Mouse (Mus musculus) myocyte (in vitro differentiated cells): Measurements from ENCODE around the gene Tex101. TPM values are rescaled to one million over a fixed set of nuclear protein-coding genes. Genes with fewer than 3 reads are reported as not detected.

Source experiments
- H3K27me3 ChIP-seq: one replicate; pipeline ENCODE4 v1.6.1; 2011; ENCODE audit not compliant: control insufficient read depth, insufficient read depth, insufficient read length
- H3K36me3 ChIP-seq: one replicate; pipeline ENCODE4 v1.6.1; 2011; ENCODE audit not compliant: control insufficient read depth, insufficient read depth
- H3K4me2 ChIP-seq: one replicate; pipeline ENCODE4 v1.6.1; 2011; ENCODE audit warnings: low read depth, control low read depth
- H3K4me3 ChIP-seq: one replicate; pipeline ENCODE4 v1.5.1; 2011; ENCODE audit warnings: mild to moderate bottlenecking, control low read depth, moderate library complexity
- H3K79me2 ChIP-seq: one replicate; pipeline ENCODE4 v1.6.1; 2011; ENCODE audit not compliant: control insufficient read depth, insufficient read depth
- H3ac ChIP-seq: one replicate; pipeline ENCODE4 v1.6.1; 2011; ENCODE audit not compliant: control insufficient read depth, insufficient read length
- CEBPB ChIP-seq: IDR thresholded peaks from 2 replicates; pipeline ENCODE4 v1.6.1; 2011; ENCODE audit warnings: mild to moderate bottlenecking, moderate library complexity; ENCODE audit not compliant: poor library complexity, insufficient read depth, severe bottlenecking
- E2F4 ChIP-seq: IDR thresholded peaks from one replicate; pipeline ENCODE4 v1.6.1; 2011; ENCODE audit warnings: mild to moderate bottlenecking, control low read depth, moderate library complexity; ENCODE audit not compliant: insufficient read depth
- MAX ChIP-seq: IDR thresholded peaks from one replicate; pipeline ENCODE4 v1.6.1; 2011; ENCODE audit warnings: low read depth, mild to moderate bottlenecking, control low read depth
- MYOD1 ChIP-seq, 3 experiments: IDR thresholded peaks; one replicate each; pipeline ENCODE4 v1.6.1; 2011; ENCODE audit warnings: control low read depth in 2 of 3, low read depth in 2 of 3, mild to moderate bottlenecking in 2 of 3, moderate library complexity in 1 of 3; ENCODE audit not compliant: insufficient read length in 2 of 3, control insufficient read depth in 1 of 3
- MYOG ChIP-seq, 3 experiments: IDR thresholded peaks; one replicate each; pipeline ENCODE4 v1.6.1; 2011; ENCODE audit warnings: control low read depth in 2 of 3, low read depth in 2 of 3, mild to moderate bottlenecking in 2 of 3; ENCODE audit not compliant: insufficient read length in 2 of 3, control insufficient read depth in 1 of 3, insufficient read depth in 1 of 3
- POLR2A ChIP-seq: IDR thresholded peaks from one replicate; pipeline ENCODE4 v1.6.1; 2011; ENCODE audit warnings: low read depth, mild to moderate bottlenecking, control low read depth, moderate library complexity; ENCODE audit not compliant: insufficient read length
- POLR2AphosphoS2 ChIP-seq: IDR thresholded peaks from one replicate; pipeline ENCODE4 v1.6.1; 2011; ENCODE audit warnings: low read depth, control low read depth; ENCODE audit not compliant: insufficient read length
- REST ChIP-seq: IDR thresholded peaks from one replicate; pipeline ENCODE4 v1.6.1; 2011; ENCODE audit warnings: mild to moderate bottlenecking, control low read depth, moderate library complexity; ENCODE audit not compliant: insufficient read depth, insufficient read length
- SRF ChIP-seq: IDR thresholded peaks from one replicate; pipeline ENCODE4 v1.6.1; 2011; ENCODE audit warnings: low read depth; ENCODE audit not compliant: control insufficient read depth, insufficient read length
- TCF12 ChIP-seq: IDR thresholded peaks from one replicate; pipeline ENCODE4 v1.6.1; 2011; ENCODE audit warnings: mild to moderate bottlenecking, control low read depth; ENCODE audit not compliant: poor library complexity, insufficient read depth, severe bottlenecking
- TCF3 ChIP-seq: IDR thresholded peaks from one replicate; pipeline ENCODE4 v1.6.1; 2011; ENCODE audit warnings: low read depth, control low read depth; ENCODE audit not compliant: insufficient read length
- USF1 ChIP-seq: IDR thresholded peaks from one replicate; pipeline ENCODE4 v1.6.1; 2011; ENCODE audit warnings: low read depth, mild to moderate bottlenecking, control low read depth, moderate library complexity
- polyA plus RNA-seq: library from polyadenylated mRNA; unstranded; fragments of >200 nt; fragmentation: generic; extraction: Trizol; gene quantifications from one replicate; pipeline ENCODE4 v1.2.1, GENCODE M21; 2012; ENCODE audit warnings: missing spikeins

Tex101 gene
- polyA plus RNA-seq, 1 experiment = not detected

DNA sequence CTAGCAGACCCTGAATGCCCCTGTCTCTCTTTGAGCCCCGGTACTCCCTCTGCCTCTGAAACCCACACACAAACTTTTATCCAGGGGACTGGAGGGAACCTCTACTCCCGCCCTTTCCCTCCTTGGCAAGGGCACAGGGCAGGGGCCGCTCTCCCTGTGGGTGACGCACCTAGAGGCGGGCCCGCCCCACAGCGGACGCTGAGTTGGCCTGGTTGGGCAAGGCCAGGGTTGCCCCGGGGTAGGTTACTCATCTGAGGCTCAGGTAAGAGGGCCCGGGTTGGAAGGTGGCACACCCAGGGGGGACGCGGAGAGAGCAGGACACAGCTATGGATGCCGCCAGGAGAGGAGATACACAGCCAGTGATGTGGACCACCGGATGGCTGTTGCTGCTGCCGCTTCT is 40.2 kb downstream of the Tex101 start, which contains the start of gene Lypd3:
Gene Lypd3, plus strand, starts transcription at position 287 of the 400 bp plus-strand sequence.
- no peak within 1 kb of the TSS for H3ac ChIP-seq
- peaks cover 29% of the 10 kb centered on the region for H3K27me3 ChIP-seq
- TF ChIP-seq CEBPB (no peak), MYOG (IDR thresholded peaks at IDR 0.05; ENCODE audit: control insufficient read depth in 1 of 3, insufficient read depth in 1 of 3, insufficient read length in 2 of 3, low read depth in 2 of 3) (no peak), TCF3 (no peak), REST (no peak), POLR2A (no peak), TCF12 (no peak), MAX (no peak), USF1 (no peak), MYOD1 (IDR thresholded peaks at IDR 0.05; ENCODE audit: control insufficient read depth in 1 of 3, insufficient read length in 2 of 3, low read depth in 2 of 3) (no peak), E2F4 (no peak), SRF (no peak), POLR2AphosphoS2 (no peak)
- no peak within 1 kb of the TSS for H3K4me2 ChIP-seq
- H3K4me3 ChIP-seq = no peak within 1 kb of the TSS
- H3K79me2 ChIP-seq = no peaks in the 10 kb centered on the region
- no peaks in the 10 kb centered on the region for H3K36me3 ChIP-seq

DNA sequence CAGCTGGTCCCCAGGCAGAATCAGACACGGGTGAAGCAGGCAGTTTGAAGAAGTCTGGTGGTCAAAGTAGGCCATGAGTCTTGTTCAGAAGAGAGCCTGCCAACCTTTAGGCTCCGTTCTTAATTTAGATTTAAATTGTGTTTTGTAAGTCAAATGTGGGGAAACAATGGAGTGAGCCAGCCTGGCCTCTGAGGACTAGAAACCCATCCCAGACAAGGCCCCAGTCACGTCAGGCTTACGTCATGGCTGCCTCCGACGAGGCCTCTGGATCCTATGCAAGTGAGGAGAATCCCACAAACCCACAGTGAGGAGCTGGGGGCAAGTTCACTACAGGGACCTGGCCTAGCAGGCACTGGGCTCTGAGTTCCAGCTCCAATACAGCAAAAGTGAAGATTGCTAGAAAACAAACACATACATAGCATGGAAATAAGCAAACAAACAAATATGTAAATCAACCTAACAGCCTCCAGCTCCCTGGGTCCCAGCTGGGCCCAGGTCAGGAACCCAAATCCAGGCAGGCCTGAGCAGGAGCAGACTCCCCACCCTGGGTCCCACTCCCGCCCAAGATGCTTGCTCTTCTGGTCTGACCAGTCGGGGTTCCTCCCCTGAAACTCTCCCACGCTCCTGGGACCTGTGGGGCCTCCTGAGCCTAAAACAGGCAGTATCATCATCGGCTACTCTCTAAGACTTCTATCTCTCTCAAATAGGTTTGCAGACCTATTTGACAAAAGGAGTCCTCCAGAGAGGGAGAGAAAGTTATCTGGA is 46.2 kb downstream of the Tex101 start:
- H3K4me2 ChIP-seq = no peak overlapping the region
- H3ac ChIP-seq = no peak overlapping the region
- no peaks in the 10 kb centered on the region for H3K79me2 ChIP-seq
- no peaks in the 10 kb centered on the region for H3K27me3 ChIP-seq
- H3K36me3 ChIP-seq = no peaks in the 10 kb centered on the region
- TF ChIP-seq TCF12 (no peak), USF1 (no peak), MYOD1 (IDR thresholded peaks at IDR 0.05; ENCODE audit: control insufficient read depth in 1 of 3, insufficient read length in 2 of 3, low read depth in 2 of 3) (no peak), TCF3 (no peak), SRF (no peak), MAX (no peak), POLR2A (no peak), MYOG (IDR thresholded peaks at IDR 0.05; ENCODE audit: control insufficient read depth in 1 of 3, insufficient read depth in 1 of 3, insufficient read length in 2 of 3, low read depth in 2 of 3) (no peak), REST (no peak), E2F4 (no peak), POLR2AphosphoS2 (no peak), CEBPB (no peak)
- no peak overlapping the region for H3K4me3 ChIP-seq

DNA sequence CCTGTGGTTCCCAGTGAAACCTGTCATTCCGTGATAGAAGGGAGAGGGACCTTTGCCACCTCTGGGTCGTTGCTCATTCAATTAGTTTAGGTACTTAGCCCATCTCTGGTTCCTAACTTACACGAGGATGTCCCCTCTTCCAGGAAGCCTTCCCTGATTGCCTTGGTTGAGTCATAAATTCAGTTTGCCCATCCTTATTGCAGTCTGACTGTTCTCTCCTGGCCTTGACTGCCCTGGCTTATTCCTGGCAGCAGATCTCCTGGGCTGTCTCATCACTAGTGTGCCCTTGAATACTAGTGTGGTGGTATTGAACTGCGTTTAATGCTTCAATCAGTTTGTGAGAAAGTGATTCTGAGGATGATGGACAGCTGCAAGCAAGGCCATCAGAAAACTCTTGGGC is 46.8 kb downstream of the Tex101 start:
- Histone ChIP-seq H3K79me2 (no peaks in the 10 kb centered on the region), H3K4me3 (no peak overlapping the region), H3K27me3 (no peaks in the 10 kb centered on the region), H3K4me2 (no peak overlapping the region), H3K36me3 (no peaks in the 10 kb centered on the region), H3ac (no peak overlapping the region)
- no peak for TF ChIP-seq SRF
- TF ChIP-seq MAX = no peak
- no peak for TF ChIP-seq TCF12
- TF ChIP-seq E2F4 = no peak
- no peak for TF ChIP-seq REST
- TF ChIP-seq POLR2AphosphoS2 = no peak
- no peak for TF ChIP-seq MYOG (IDR thresholded peaks at IDR 0.05; ENCODE audit: control insufficient read depth in 1 of 3, insufficient read depth in 1 of 3, insufficient read length in 2 of 3, low read depth in 2 of 3)
- TF ChIP-seq MYOD1 (IDR thresholded peaks at IDR 0.05; ENCODE audit: control insufficient read depth in 1 of 3, insufficient read length in 2 of 3, low read depth in 2 of 3) = no peak
- TF ChIP-seq TCF3 = no peak
- no peak for TF ChIP-seq USF1
- no peak for TF ChIP-seq POLR2A
- no peak for TF ChIP-seq CEBPB

DNA sequence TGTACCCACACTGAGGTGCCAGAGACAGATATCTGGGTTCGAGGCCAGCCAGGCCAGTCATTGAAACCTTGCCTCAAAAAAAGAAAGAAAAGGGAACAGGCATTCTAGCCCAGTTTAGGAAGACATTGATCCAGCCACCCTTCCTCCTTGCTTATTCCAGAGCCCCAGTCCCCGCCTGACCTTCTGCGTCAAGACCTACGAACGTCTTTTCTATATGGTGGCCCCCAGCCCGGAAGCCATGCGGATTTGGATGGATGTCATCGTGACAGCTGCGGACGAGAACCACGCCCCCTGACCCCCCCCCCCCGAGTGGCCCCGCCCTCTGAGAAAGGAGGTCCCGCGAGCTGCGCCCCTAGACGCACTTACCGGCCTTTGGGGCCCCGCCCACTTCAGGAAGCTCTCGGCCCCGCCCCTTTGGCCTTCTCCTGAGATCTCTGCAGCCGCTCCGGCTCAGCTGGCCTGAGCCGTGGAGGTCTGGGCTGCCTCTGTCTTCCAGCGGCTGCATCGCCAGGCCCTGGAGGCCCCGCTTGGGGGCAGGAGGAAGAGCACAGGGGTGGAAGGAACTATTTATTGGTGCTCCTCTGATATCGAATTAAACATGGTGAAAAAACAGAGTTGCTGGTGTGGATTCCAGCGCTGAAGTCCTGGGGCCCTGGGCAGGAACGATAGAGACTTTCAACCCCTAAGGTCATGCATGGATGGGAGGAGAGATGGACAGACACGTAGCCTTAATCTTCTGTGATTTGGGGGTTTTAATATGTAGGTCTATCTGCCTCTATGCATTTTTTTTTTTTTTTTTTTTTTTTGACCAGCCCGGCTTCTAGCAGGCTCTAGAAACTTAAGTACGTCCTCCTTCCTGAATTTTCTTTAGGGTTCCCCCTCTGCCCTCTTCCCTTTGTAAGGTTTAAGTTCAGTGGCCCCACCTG is 47.5 kb downstream of the Tex101 start:
- Histone ChIP-seq H3K4me2 (no peak overlapping the region), H3K79me2 (no peaks in the 10 kb centered on the region), H3K36me3 (no peaks in the 10 kb centered on the region), H3K4me3 (no peak overlapping the region), H3K27me3 (no peaks in the 10 kb centered on the region), H3ac (no peak overlapping the region)
- TF ChIP-seq SRF = no peak
- no peak for TF ChIP-seq MYOG (IDR thresholded peaks at IDR 0.05; ENCODE audit: control insufficient read depth in 1 of 3, insufficient read depth in 1 of 3, insufficient read length in 2 of 3, low read depth in 2 of 3)
- TF ChIP-seq USF1 = no peak
- TF ChIP-seq POLR2A = no peak
- TF ChIP-seq POLR2AphosphoS2 = no peak
- TF ChIP-seq TCF12 = no peak
- no peak for TF ChIP-seq CEBPB
- no peak for TF ChIP-seq TCF3
- no peak for TF ChIP-seq MYOD1 (IDR thresholded peaks at IDR 0.05; ENCODE audit: control insufficient read depth in 1 of 3, insufficient read length in 2 of 3, low read depth in 2 of 3)
- no peak for TF ChIP-seq E2F4
- TF ChIP-seq MAX = no peak
- no peak for TF ChIP-seq REST
